Mouse (Mus musculus): ENCODE measurements at regions not wholly inside any gene's neighbourhood (a gene's known extent, or its start where the extent isn't known, plus 50 kb on each side); places are given as distances from the start of the nearest gene placed in this dataset.
A peak's percentile ranks its signal among the peaks of the same experiment; 100 is the strongest.

DNA sequence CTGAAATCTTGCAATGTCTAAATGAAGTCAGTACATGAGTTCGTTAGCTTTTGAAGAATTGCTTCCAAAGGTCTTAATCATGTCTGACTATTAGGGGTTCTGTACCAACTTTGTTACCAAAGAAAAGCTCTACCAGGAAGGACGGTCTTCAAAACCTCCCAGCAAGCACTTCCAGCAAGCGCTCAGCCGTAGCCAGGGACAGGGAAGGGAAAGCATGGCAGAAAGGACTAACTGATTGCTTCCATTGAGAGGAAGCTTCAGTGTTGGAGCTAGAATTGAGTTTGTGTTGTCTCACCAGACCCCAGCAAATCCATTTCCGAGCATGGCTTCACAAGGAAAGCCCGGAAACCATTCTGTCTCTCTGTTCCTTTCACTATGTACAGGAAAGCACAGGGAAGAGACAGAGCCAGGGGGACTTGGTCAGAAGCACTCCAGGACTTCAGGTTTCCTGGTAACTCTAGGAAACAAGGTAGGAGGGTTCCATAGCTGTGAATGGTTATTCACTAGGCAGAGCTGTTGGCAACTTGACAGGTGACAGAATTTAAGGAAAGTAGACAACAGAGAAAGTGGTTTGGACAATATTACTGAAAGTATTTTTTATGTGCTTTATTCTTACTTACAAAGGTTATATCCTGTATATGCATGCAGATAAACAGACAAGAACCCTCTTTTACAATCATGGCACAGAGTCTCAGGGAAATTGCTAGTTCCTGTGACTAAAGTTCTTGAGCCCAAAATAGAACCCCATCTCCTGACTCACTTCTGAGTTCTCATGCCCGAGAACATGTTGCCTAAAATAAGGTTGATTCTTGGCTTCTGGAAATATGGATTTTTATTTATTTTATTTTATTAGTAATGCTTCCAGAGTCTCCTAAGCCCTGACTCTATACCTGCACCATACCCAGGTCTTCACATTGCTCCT, 151.5 kb upstream of the Dnajc19 start:
- DNase-seq (ENCODE audit: low read depth, low spot score): no peak

DNA sequence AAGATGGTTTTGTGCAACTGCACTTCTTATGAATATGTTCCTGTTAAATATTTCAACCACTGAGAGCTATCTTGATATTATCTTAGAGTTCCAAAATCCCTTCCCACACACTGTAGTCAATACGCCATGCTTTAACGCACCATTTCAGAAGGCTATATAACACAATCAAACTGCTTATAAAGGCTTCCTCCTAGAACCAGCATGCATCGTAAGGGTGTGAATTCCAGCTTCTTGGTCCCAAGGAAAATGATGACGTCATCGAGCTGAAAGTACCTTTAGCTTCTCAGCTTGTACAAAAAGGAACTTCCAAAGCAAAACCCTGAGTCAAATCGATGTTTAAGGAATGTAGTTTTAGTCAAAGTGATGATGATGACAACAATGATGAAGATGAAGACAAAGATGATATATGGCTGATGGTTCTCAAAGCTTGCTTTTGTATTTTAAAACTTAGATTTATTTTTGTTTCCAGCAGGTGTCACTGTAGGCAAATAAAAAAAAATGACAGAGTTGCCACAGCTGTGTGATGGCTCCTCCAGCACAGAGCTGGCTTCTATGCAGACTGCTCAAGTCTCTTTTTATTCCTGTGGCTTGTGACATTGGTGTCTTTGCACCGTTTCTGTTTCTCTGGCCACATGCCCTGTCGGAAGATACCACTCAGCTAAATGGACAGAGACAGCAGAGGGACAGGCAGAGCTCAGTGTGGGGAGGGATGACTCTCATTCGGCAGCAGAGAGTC, 150.6 kb upstream of the Dnajc19 start:
- DNase-seq (ENCODE audit: low read depth, low spot score): peak; percentile 19

DNA sequence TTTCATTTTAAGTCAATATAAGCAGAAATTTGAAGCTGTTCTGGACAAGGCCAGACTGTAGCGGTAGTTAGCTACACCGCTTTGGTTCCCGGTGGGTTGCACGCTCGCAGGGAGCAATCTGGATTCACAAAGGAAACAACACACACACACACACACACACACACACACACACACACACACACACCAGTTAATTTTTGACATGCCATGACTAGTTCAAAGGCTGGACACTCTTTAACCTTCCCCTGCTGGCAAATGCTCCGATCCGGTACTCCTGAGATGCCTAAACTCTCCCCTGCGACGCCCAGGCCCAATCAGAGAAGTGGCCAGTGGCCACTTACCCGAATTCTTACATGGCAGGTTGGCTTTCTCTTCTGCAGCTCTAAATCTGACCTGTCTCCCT, 141.2 kb upstream of the Dnajc19 start:
- no peak for DNase-seq (ENCODE audit: low read depth, low spot score)

DNA sequence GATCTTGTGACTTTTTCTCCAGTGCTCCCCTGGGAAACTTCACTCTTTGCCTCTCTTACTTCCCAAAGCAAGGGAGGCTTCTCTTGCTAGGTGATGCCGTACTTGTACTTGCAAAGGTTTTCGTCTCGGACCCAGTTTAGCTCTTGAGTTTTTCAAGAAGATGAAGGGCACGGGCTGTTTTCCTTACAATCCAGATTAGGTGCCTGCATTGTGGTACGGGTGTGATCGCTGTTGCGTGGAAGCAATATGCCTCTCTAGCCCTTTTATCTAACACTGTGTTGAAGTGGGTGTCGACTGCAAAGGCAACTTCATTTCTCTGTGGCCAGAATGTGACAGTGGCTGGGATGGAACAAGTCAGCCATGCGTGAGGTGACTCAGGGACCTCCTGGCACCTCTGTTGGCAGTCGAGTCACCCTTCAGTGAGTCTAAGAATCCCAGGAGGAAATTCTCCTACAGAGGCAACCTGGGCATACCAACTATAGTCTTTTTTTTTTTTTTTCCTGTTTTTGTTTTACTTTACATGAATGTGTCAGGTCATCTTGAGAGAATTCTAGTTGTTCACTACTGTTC, 138.7 kb upstream of the Dnajc19 start:
- no peak for DNase-seq (ENCODE audit: low read depth, low spot score)

DNA sequence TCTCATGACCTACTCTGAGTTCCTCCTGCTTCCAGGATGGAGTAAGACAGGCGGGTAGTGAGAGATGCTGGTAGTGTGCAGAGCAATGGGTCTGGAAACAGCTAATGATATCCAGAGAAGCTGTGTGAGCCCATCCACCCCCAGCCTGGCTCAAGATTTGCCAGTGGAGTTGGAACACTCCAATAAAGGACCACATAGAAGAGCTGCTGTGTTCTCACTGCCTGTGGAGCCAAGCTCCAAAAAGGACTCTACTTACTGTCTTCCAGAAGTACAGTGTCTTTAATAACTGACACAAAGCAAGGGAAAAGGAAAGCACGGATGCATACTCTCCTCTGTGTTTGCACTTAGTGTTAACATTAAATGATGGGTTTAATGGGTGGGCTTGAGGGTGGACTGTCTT, 138.0 kb upstream of the Dnajc19 start:
- no peak for DNase-seq (ENCODE audit: low read depth, low spot score)

DNA sequence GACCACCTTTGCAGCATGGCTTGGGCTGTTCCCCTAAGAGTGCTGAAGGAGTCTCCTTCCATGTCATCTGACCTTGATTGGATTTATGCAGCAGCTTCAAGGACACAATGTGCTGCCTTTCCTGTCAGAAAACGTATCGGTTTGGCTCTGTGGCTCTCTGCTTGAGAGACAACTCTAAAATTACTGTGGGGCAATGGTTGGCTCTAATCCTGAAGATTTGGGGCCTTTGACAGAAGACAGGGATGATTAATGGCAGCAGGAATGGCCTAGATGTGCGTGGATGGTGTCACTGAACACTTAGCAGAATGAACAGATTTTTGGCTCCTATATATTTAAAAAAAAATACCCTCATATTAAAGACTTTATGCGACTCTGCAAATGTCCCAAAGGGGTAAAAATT, 136.8 kb upstream of the Dnajc19 start:
- no peak for DNase-seq (ENCODE audit: low read depth, low spot score)

DNA sequence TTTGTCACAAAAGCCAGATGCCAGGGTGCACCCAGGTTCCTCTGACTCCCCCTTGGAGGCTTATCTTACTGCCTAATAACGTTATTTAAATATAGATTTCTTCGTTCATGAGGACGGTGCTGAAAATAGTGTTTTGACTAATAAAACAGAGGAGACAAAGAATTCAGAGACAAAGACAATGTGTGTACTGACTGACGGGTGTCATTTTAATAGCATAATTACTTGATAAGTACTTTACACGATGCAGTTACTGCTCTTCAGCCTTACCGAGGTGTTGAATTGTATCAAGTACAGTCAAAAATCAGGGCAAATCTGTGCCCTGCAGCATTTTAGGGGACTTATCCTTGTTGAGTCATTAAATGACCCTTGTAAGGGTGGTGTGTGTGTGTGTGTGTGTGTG, 133.1 kb upstream of the Dnajc19 start:
- no peak for DNase-seq (ENCODE audit: low read depth, low spot score)

DNA sequence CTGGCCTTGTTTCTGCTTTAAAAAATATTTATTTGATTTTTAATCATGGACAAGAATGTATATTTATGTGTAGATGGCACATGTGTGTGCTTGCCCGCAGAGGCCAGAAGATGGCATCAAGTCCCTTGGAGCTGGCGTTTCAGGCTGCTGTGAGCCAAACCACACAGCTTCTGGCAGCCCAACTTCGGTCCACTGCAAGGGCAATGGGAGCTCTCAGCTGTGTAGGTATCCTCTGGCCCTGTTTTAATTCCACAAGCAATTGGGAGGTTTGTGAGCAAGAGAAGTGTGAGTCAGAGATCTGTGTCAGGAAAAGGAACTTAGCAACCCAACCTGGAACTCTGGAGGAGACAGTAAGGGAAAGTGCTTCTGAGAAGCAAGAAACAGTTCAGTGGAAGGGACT, 125.3 kb upstream of the Dnajc19 start:
- no peak for DNase-seq (ENCODE audit: low read depth, low spot score)

DNA sequence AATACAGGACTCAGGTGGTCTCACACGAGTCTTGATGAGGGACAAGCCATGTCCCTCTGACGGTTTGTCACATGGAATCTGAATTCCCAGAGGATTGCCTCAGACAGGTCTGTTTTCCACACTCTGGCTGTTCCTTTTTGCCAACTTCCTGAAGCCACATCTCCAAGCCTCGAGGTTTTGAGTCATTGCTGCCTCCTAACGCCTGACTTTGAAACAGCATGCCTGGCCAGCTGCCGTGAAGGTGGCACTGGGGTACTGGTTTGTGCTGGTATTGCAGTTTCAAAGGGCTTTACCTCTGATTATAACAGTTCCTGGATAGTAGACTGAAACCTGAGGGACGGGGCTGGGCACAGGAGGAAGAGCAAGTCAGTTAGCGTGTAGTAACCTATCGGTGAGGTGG, 117.1 kb upstream of the Dnajc19 start:
- no peak for DNase-seq (ENCODE audit: low read depth, low spot score)

DNA sequence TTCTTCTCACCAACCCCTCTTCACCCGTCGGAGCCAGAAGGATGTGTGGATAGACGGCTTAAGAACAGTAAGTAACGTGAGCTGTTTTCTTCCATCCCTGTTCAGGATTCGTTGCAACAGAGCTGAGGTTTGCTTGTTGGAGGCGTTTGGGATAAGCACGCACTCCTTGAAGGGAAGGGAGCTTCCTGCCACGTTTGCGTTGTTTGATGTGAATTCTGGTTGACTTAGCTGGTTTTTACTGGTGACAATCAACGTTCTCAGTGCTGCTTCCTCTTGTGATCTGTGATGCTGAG, 116.0 kb upstream of the Dnajc19 start:
- no peak for DNase-seq (ENCODE audit: low read depth, low spot score)

DNA sequence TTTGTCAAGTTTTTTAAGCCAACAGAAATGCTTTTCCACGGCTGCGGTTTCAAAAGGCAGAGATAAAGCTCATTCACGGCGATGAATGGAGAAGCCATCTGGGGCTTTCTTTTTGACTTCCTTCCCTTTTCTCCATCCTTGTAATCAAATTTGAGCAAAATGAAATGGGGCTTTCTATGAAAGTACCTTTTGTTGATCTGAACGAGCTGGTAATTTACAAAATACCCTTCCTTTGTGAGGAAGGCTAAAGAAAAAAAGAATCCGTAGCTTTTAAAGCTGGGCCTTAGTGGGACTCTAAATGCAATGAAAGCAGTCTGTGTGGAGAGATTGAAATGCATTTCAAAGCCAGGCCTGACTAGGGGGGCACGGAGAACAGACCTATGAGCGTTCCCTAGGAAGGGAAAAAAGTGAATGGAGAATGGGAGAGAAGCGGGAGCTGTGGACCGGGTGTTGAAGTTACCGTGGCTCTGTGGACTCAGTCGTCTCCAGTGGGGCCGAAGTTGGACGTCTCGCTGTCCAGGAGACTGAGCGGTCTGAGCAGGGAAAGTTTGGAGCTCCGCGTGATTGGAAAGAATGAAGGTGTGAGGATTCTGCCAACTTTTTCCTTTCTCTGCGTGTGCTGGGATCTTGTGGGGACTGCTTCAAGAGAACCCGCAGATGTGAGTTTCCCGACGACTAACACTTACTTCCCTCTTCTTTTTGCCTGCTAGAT, 115.5 kb upstream of the Dnajc19 start:
- DNase-seq (ENCODE audit: low read depth, low spot score): no peak

DNA sequence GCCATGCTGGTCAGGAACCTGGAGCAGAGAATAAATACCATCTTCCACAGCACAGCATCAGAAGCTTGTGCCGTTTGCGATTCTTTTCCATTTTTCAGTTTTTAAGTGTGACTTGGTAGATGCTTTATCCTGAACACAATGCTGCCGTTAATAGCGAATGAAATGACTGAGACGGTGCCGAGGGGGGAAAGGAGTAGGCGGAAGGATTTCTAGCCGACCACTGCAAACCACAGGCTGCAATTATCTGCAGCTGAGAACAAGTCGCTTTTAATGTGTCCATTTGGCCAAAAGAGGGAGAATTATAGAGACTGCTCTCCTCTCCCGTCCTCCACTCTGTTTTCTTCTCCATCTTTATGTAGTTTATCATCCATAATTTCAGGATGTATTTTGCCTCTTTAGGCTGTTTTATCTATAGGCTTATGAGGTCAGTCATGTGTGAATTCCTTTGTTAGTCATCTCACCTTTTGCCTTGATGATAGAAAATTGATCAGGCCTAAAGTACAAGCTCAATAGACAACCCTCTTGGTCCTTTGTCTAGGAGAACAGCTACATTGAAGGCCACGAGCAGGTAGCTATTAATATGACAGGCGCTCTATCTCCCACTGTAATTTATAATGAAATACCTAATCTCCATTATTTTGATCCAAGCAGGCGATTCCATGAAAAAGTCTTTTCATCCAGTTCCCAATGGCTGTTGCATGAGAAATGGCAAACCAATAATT, 114.8 kb upstream of the Dnajc19 start:
- DNase-seq (ENCODE audit: low read depth, low spot score): no peak

DNA sequence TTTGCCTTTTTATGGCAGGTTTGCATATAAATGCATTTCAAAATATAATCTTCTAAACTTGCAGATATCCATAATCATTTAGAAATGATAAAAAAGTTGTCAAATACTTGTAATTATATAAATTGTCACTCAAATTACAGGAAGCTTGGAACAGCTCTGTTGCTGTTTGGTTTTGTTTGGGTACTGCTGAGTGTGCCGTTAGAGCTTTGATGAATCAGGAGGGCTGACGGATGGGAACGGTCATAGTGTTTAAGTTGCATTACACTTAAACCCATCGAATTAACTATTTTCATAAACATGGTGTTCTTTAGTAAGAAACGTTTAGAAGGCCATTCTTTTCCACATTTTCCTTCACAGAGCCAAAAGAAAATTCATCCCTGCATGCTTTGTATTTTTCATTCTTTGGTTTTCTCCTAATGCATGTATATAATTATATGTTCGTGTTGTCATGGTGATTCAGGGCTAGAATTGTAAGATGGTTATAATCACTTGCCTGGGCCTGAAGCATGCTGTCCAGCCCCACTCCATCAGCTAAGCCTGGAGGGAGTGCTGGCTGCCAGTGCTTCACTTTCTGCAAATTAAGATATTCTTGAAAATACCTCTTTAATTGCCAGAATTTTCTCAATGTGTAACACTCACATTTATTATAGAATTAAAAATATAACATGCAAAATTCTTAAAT, 92.4 kb upstream of the Dnajc19 start:
- DNase-seq (ENCODE audit: low read depth, low spot score): no peak

DNA sequence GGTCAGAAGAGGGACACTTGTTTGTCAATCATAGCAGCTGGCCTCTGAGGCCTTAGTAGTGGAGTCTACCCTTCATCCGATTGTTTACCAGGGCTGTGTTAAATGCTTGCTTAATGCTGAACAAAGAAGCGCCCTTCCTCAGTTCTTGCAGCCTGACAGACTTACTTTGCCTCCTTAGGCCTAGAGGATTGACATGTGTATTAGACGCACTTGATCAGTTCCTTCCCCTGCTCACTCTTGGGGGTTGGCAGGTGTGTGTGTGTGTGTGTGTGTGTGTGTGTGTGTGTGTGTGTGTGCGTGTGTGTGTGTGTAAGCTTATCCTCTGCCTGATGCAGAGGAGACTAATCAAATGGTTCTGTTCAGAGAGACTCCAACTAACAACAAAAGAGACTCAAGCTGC, 91.8 kb upstream of the Dnajc19 start:
- DNase-seq (ENCODE audit: low read depth, low spot score): no peak

DNA sequence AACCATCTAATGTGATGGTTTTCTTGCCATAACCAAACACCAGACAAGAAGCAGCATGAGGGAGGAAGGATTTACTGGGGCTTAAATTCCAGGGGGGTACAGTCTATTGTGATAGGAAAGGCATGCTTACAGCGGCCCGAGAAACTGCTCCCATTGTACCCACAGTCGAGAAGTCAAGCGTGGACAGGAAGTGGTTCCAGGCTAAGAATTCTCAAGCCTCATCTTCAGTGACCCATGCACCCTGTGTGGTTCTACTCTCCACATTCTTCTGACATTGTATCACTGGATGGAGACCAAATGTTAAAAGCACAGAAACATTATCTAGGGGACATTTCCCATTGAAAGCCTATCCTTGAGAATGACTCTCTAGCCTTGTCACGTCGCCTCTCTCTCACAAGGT, 90.8 kb upstream of the Dnajc19 start:
- no peak for DNase-seq (ENCODE audit: low read depth, low spot score)

DNA sequence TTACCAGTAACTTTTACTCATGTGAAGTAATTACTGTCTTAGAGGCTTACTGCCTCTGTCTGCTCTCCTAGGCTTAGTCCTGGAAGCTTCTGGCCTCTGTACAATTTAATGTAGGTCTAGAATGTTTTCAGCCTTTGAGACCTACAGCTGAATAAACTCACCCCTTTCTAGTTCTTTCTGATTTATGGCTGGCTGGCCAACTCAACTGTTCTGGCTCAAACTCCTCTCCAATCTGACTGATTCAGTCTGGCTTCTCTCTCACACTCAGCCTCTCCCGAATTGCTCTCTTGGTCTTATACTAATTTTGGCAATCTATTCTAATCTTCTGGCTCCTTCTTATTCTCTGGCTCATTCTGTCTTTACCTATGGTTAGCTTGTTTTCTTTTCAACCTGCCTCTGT, 87.0 kb upstream of the Dnajc19 start:
- no peak for DNase-seq (ENCODE audit: low read depth, low spot score)

DNA sequence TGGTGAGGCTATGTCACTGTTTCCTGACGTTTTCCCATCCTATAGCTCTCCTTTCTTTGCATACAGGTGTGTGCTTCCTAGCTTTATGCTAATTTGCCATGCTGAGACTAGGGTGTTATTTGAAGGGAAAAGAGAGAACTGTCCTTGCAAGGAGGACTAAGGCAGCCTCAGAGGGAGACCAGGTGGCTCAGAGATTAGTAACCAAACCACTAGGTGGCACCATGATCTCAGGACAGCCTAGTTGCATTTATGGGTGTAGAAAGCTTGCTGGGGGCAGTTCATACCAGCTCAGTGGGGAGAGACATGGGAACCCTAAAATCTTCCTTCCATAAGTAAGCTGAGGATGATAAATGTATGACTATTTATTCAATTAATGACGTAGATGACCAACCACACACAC, 68.9 kb upstream of the Dnajc19 start:
- DNase-seq (ENCODE audit: low read depth, low spot score): no peak

DNA sequence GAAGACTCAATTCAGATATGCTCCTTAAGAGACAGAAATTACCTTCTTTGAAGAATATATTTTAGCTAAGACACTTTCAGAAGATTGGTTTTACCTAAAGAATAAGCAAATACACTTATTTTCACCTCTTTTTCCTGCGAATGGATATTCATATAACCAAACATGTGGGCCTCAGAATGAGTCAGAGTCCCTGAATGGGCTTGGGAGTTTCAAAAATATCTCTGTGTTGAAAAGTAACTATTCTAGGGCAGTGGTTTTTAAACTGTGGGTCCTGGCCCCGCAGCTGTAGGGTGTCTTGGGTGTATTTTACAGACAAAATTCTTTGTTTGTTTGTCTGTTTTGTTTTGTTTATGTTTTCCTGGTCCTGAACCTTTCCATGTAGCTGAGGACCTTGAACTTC, 62.5 kb upstream of the Dnajc19 start:
- DNase-seq (ENCODE audit: low read depth, low spot score): no peak

DNA sequence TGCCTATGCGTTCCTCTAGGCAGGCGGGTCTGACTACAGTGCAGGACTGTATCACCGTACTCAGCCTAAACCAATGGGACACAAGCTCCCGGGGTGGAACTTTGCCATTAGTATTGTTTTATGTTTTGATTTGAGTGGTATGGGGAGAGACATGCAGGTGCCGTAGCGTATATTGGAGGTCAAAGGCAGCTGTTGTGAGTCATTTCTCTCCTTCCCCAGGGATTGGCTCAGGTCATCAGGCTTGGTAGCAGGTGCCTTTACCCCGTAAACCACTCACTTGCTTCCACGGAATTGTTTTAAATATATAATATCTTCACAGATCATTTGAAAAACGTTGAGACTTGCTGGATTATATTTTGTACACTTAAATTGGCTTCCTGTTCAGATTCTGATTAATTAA, 58.1 kb upstream of the Dnajc19 start:
- no peak for DNase-seq (ENCODE audit: low read depth, low spot score)

DNA sequence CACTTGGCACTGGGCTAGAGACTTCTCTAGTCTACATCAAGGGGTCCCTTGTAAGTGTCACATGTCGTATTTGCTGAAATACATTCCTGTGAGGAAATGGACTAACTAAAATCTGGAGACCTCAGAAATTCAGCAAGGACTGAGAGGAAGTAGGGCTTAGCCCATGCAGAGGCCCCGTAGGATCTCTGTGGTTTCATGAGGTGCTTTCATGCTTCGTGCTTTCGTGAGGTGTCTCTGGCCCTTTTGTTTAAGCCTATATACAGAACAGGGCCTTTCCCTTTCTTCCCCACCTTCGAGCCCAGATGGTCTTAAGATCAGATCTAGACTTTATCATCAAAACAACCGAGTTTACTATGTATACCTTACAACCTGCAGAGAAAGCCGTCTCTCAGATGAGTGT, 56.9 kb upstream of the Dnajc19 start:
- no peak for DNase-seq (ENCODE audit: low read depth, low spot score)

DNA sequence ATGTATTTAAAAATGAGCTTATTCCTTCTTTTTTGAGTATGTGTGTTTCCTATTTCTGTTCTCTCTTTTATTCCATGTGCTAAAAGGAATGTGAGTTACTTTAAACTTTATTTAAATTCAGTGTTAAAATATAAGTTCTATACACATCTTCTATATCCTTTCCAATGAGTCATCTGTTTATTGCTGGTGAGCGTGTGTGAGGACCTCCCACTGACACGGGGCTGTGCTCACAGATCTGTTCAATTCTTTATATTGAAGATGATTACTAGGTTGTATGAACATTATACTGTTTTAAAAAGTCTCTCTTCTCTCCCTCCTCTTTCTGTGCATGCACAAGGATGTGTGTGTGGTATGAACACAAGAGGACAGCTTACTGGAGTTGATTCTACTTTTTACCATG, 55.3 kb upstream of the Dnajc19 start:
- no peak for DNase-seq (ENCODE audit: low read depth, low spot score)
